Mouse (Mus musculus) kidney, embryonic 14.5 days (tissue): ENCODE results near the gene Hoxb4. TPM values are rescaled to one million over a fixed set of nuclear protein-coding genes. Genes with fewer than 3 reads are reported as not detected.

ENCODE experiments used
- ATAC-seq: fragments of 200-750 bp; cut with Nextera tagmentation; 2 replicates; pipeline ENCODE4 v1.8.0; 2017; ENCODE audit warnings: moderate number of reproducible peaks, mild to moderate bottlenecking, moderate TSS enrichment, moderate library complexity; ENCODE audit not compliant: low FRiP score, low TSS enrichment
- H3K27ac ChIP-seq: fragments of 300-500 bp; sonication (generic); 2 replicates; pipeline ENCODE4 v1.5.1; 2014; ENCODE audit warnings: low read depth, mild to moderate bottlenecking, low read length, moderate library complexity, mixed read lengths
- H3K27me3 ChIP-seq: fragments of 300-500 bp; sonication (generic); 2 replicates; pipeline ENCODE4 v1.6.1; 2014; ENCODE audit warnings: mild to moderate bottlenecking, low read length; ENCODE audit not compliant: control insufficient read depth, insufficient read depth
- H3K36me3 ChIP-seq: fragments of 300-500 bp; sonication (generic); 2 replicates; pipeline ENCODE4 v1.6.1; 2014; ENCODE audit warnings: low read length, mixed read lengths; ENCODE audit not compliant: control insufficient read depth, insufficient read depth
- H3K4me1 ChIP-seq: fragments of 300-500 bp; sonication (generic); 2 replicates; pipeline ENCODE4 v1.6.1; 2014; ENCODE audit warnings: low read length, mixed read lengths; ENCODE audit not compliant: control insufficient read depth, insufficient read depth
- H3K4me2 ChIP-seq: fragments of 300-500 bp; sonication (generic); replicated peaks from 2 replicates; pipeline ENCODE4 v1.6.1; 2014; ENCODE audit warnings: low read depth, mild to moderate bottlenecking, low read length
- H3K4me3 ChIP-seq: fragments of 300-500 bp; sonication (generic); 2 replicates; pipeline ENCODE4 v1.5.1; 2014; ENCODE audit warnings: mild to moderate bottlenecking, low read length
- H3K9ac ChIP-seq: fragments of 300-500 bp; sonication (generic); 2 replicates; pipeline ENCODE4 v1.6.1; 2014; ENCODE audit warnings: low read depth, mild to moderate bottlenecking, low read length, moderate library complexity
- H3K9me3 ChIP-seq: fragments of 300-500 bp; sonication (generic); 2 replicates; pipeline ENCODE4 v1.6.1; 2016; ENCODE audit warnings: low read length; ENCODE audit not compliant: control insufficient read depth
- WGBS: fragments of 180-500 bp; shearing (Covaris S2); extraction: QIAGEN DNeasy Blood & Tissue Kit; methylation state at CpG from one replicate; pipeline ENCODE4 v1.1.7; 2014; 5-methylcytosine and 5-hydroxymethylcytosine counted together
- polyA plus RNA-seq: library from polyadenylated mRNA; unstranded; fragments of >200 nt; fragmentation: Nextera tagmentation; extraction: Ambion mirVana; gene quantifications from 2 replicates; pipeline ENCODE4 v1.2.1, GENCODE M21; 2014

Gene Hoxb4
- polyA plus RNA-seq, 1 experiment from 2014 or later = 4.2 TPM

DNA sequence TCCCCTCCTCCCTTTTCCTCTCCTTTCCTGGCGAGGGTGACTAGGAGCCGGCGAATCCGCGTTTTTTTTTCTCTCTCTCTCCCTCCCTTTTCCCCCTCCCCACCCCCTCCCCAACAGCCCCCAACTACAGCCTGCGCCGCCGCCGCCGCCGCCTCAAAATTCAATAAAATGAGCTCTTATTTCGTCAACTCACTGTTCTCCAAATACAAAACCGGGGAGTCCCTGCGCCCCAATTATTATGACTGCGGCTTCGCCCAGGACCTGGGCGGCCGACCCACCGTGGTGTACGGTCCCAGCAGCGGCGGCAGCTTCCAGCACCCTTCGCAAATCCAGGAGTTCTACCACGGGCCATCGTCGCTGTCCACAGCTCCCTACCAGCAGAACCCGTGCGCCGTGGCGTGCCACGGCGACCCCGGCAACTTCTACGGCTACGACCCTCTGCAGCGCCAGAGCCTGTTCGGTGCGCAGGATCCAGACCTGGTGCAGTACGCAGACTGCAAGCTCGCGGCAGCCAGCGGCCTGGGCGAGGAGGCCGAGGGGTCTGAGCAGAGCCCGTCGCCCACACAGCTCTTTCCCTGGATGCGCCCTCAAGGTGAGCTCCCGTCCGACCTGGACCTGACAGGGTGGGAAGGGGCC lies 35.2 kb upstream of the Hoxb4 start:
- Histone ChIP-seq H3K4me2 (peak overlapping the region; percentile 95), H3K27me3 (no peaks in the 10 kb centered on the region), H3K27ac (peak overlapping the region; percentile 100), H3K4me1 (peaks cover 25% of the 10 kb centered on the region), H3K9ac (peak overlapping the region; percentile 99), H3K36me3 (no peaks in the 10 kb centered on the region), H3K9me3 (no peaks in the 10 kb centered on the region), H3K4me3 (peak overlapping the region; percentile 53)
- whole genome bisulfite sequencing = under 1% methylated on average over 49 of the region's 49 CpGs
- no peak for ATAC-seq

DNA sequence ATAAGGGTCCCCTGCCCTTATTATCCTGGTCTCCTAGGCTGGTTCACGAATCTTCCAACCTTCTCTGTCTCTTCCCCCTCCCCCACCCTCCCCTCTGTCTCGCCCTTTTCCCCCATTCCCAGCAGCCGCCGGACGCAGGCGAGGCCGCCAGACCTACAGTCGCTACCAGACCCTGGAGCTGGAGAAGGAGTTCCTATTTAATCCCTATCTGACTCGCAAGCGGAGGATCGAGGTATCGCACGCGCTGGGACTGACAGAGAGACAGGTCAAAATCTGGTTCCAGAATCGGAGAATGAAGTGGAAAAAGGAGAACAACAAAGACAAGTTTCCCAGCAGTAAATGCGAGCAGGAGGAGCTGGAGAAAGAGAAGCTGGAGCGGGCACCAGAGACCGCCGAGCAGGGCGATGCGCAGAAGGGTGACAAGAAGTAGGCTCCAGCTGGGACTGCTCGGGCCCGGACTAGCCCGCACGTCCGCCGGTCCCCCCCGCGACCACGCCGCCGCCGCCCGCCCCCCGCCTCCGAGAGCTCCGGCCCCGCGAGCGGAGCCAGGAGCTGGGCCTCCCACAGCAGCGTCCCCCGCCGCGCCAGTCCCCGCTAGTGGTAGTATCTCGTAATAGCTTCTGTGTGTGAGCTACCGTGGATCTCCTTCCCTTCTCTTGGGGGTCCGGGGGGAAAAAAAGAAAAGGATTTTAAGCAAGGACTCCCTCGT lies 33.9 kb upstream of the Hoxb4 start:
- no peaks in the 10 kb centered on the region for H3K9me3 ChIP-seq
- WGBS = under 1% methylated on average over 49 of the region's 49 CpGs
- H3K4me2 ChIP-seq = peak overlapping the region; percentile 95
- peak overlapping the region; percentile 99 for H3K9ac ChIP-seq
- ATAC-seq = no peak
- H3K4me3 ChIP-seq = peak overlapping the region; percentile 53
- H3K36me3 ChIP-seq = no peaks in the 10 kb centered on the region
- no peaks in the 10 kb centered on the region for H3K27me3 ChIP-seq
- peak overlapping the region; percentile 100 for H3K27ac ChIP-seq
- H3K4me1 ChIP-seq = peaks cover 27% of the 10 kb centered on the region

DNA sequence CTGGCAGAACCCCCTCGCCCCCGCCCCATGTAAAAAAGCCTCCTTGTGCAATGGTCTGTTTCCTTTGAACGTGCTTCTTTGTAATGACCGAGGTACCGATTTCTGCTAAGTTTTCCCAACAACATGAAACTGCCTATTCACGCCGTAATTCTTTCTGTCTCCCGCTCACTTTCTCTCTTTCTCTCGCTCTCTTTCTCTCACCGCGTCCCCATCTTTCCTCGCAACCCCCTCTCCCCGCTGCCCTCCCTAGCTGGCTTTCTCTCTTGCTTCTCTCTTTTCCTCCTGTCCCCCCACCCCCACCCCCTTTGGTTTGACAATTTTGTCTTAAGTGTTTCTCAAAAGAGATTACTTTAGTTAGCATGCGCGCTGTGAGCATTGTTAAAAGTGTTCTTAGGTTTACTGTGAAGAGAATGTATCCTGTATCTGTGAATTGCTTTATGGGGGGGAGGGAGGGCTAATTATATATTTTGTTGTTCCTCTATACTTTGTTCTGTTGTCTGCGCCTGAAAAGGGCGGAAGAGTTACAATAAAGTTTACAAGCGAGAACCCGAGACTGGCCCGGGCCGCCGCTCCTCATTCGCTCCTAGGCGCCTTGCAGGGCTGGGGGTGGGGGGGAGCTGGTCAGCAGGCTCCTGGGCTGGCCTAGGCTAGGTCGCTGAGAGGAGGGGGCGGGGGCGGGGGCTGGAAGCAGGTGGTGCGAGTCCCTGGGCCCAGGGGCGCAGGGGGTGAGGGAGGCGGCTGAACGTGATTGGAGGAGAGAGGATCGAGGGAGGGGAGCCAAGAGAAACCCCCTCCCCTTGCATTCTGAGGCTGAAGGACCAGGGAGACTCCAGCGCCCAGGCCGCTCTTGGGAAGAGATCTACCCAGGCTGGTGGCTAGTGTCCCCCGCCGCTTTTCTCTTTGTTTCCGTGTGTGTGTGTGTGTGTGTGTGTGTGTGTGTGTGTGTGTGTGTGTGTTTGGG lies 33.0 kb upstream of the Hoxb4 start:
- Histone ChIP-seq H3K27me3 (no peaks in the 10 kb centered on the region), H3K4me3 (peak overlapping the region; percentile 53), H3K27ac (peak overlapping the region; percentile 100), H3K4me1 (peaks cover 26% of the 10 kb centered on the region), H3K4me2 (peak overlapping the region; percentile 95), H3K9me3 (no peaks in the 10 kb centered on the region), H3K36me3 (no peaks in the 10 kb centered on the region), H3K9ac (peak overlapping the region; percentile 99)
- under 1% methylated on average over 36 of the region's 37 CpGs for WGBS
- peak; percentile 91 for ATAC-seq

DNA sequence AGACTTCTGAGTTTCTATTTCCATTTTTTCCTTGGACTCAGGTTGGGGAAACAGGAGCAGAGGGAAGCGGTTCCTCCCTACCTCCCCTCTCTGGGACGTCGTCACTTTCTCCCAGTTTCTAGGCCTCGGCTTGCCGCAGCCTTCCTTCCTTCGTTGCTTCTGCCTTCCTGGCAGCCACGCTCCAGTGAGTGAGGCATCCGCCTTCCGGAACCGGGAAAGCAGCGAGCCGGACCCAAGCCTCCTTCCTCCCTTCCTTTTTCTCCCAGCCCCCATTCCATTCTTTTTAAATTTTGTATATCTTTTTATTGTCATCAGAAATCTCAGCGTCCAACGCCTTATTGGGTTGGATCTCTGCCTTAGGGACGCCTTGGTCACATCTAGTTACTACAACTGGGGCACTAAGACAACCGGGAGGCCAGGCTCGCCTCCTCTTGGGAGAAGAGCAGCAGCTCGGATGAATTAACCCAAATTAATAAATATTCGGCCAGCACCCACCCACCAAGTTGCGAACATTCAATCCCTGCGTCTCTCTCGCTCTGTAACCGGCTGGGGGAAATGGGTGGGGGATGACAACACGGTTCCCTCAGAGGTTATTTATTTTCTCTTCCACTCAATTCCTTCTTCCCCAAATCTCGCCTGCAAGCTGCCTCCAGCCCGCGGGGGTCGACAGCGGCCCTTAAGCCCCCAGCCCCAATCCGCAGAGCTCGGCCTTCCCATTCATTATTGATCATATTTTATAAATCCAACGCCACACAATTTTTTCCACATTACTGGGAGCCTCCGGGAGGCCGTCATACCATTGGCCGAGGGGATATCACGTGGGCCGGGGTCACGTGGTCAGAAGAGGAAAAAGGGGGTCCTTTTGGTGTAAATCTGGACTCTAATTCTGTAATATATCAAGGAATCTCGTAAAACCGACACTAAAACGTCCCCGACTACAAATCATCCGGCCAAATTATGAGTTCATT lies 32.0 kb upstream of the Hoxb4 start, which contains the start of gene Hoxb7:
Gene Hoxb7 (plus strand): TSS at position 853 of the 968 bp plus-strand sequence.
- H3K4me2 ChIP-seq = peak within 1 kb of the TSS; percentile 95
- peak within 1 kb of the TSS; percentile 99 for H3K9ac ChIP-seq
- H3K27ac ChIP-seq = peak within 1 kb of the TSS; percentile 100
- no peaks in the 10 kb centered on the region for H3K27me3 ChIP-seq
- peaks cover 30% of the 10 kb centered on the region for H3K4me1 ChIP-seq
- H3K4me3 ChIP-seq = peak within 1 kb of the TSS; percentile 53
- no peak for ATAC-seq
- WGBS = under 1% methylated on average over 43 of the region's 43 CpGs
- no peaks in the 10 kb centered on the region for H3K36me3 ChIP-seq
- H3K9me3 ChIP-seq = no peaks in the 10 kb centered on the region

DNA sequence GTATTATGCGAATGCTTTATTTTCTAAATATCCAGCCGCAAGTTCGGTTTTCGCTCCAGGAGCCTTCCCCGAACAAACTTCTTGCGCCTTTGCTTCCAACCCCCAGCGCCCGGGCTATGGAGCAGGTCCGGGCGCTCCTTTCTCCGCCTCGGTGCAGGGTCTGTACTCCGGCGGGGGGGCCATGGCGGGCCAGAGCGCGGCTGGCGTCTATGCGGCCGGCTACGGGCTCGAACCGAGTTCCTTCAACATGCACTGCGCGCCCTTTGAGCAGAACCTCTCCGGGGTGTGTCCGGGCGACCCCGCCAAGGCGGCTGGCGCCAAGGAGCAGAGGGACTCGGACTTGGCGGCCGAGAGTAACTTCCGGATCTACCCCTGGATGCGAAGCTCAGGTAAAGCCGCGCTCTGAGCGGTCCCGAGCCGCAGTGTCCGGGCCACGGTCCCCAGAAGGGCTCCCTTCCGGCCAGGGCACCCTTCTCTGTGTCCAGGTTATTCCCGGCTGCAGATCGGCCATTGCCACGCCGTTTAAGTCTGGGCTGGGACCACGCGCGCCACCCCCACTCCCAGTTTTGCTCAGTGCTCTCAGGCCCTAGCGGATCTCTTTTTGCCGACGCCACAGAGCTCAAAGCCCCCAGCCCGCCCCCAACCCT lies 31.2 kb upstream of the Hoxb4 start:
- H3K9me3 ChIP-seq = no peaks in the 10 kb centered on the region
- ATAC-seq = 0 out of 2 replicates have a peak, but pooled peaks have one; percentile 7
- peak overlapping the region; percentile 99 for H3K9ac ChIP-seq
- no peaks in the 10 kb centered on the region for H3K36me3 ChIP-seq
- peak overlapping the region; percentile 95 for H3K4me2 ChIP-seq
- no peaks in the 10 kb centered on the region for H3K27me3 ChIP-seq
- under 1% methylated on average over 55 of the region's 55 CpGs for WGBS
- H3K4me3 ChIP-seq = peak overlapping the region; percentile 53
- H3K27ac ChIP-seq = peak overlapping the region; percentile 100
- H3K4me1 ChIP-seq = peaks cover 34% of the 10 kb centered on the region

DNA sequence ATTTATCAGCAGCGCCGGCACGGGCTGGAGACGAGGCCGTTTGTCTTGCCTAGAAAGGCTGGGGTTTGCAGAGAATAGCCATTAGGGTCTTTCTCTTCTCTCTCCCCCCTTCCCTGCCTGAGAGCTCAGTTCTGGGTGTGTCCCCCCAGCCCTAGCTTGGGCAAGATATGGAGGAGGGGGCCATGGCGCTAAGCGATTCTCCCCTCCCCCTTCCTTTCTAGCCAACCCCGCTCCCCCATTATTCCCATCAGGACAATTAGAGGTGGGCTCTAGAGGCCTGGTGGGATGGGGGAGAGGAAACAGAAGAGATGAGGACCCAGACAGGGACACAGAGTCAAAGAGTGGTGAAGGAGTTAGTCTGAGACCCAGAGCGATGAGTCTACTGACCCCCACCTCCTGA lies 30.7 kb upstream of the Hoxb4 start:
- H3K4me3 ChIP-seq = peak overlapping the region; percentile 53
- peaks cover 36% of the 10 kb centered on the region for H3K4me1 ChIP-seq
- no peaks in the 10 kb centered on the region for H3K27me3 ChIP-seq
- peak overlapping the region; percentile 100 for H3K27ac ChIP-seq
- no peaks in the 10 kb centered on the region for H3K36me3 ChIP-seq
- H3K4me2 ChIP-seq = peak overlapping the region; percentile 95
- H3K9me3 ChIP-seq = no peaks in the 10 kb centered on the region
- 0% methylated on average over 9 of the region's 9 CpGs for WGBS
- ATAC-seq = no peak
- H3K9ac ChIP-seq = peak overlapping the region; percentile 99

DNA sequence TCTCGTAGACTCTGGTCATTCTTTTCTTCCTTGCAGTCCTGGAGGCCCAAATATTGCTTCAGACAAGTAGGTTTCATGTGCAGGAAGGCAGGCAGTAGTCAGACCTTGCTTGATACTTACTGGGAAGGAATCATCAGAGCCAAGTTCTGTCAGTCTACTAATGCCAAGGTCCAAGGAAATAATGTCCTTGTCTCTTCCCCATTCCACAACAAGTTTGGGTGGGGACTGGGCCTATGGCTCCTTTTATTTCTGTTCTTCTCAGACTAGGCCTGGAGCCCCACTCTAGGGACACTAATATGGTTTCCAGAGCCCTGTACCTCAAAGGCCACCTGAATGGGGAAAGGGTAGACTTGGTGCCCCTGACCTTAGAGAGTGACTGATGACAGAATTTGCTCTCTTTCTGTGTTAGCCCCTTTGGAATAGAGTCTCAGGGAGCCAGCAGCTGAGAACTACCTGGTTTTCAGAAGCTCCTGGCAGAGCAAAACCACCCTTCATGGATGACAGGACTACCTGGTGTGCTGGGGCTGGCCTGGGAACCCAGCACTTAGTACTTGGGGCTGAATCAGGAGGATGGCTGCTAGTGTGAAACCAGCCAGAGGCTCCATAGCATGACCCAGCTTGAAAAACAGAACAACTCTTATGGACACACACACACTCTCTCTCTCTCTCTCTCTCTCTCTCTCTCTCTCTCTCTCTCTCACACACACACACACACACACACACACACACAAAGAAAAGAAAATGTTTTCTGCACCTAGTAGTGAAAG lies 29.4 kb upstream of the Hoxb4 start:
- no peaks in the 10 kb centered on the region for H3K27me3 ChIP-seq
- peak overlapping the region; percentile 99 for H3K9ac ChIP-seq

More for the DNA sequence above, 29.4 kb upstream of the Hoxb4 start:
- WGBS = 12% methylated on average over 1 of the region's 1 CpGs
- Histone ChIP-seq H3K27ac (peak overlapping the region; percentile 100), H3K36me3 (no peaks in the 10 kb centered on the region), H3K4me3 (peak overlapping the region; percentile 53), H3K4me2 (peak overlapping the region; percentile 95), H3K4me1 (peaks cover 36% of the 10 kb centered on the region), H3K9me3 (no peaks in the 10 kb centered on the region)
- ATAC-seq = no peak
